ENCODE assay signal across 17 mouse cellular contexts in genomic region chr2:167921823-167922222, GRCm38 (mm10).
"Had no signal": no experiment of that assay in that cellular context is flagged by ENCODE, and none has a peak within 500 bp of the region (broad histone marks: within the 10 kb centered on the region; RNA-seq: fewer than 3 reads in every experiment).

No protein-coding gene starts in this region.

- H3K27ac ChIP-seq: layer of hippocampus, adult 2 months; left cerebral cortex, adult 2 months; limb, embryonic 10.5 days; liver, embryonic 14.5 days; macrophage; midbrain, embryonic 13.5 days; neural tube, embryonic 12.5 days; stomach, embryonic 15.5 days had no signal

- H3K4me2 ChIP-seq: lung, embryonic 14.5 days; midbrain, embryonic 13.5 days; neural tube, embryonic 12.5 days; stomach, embryonic 15.5 days had no signal

- H3K36me3 ChIP-seq: limb, embryonic 10.5 days; midbrain, embryonic 13.5 days; neural tube, embryonic 12.5 days; stomach, embryonic 15.5 days had no signal

- H3K9me3 ChIP-seq: limb, embryonic 10.5 days; midbrain, embryonic 13.5 days; neural tube, embryonic 12.5 days; stomach, embryonic 15.5 days had no signal

- H3K27me3 ChIP-seq: midbrain, embryonic 13.5 days; neural tube, embryonic 12.5 days; stomach, embryonic 15.5 days had no signal

- H3K9ac ChIP-seq: liver, embryonic 14.5 days; lung, embryonic 14.5 days; midbrain, embryonic 13.5 days; neural tube, embryonic 12.5 days; stomach, embryonic 15.5 days had no signal

- H3K4me3 ChIP-seq: layer of hippocampus, adult 2 months; left cerebral cortex, adult 2 months; limb, embryonic 10.5 days; midbrain, embryonic 13.5 days; neural tube, embryonic 12.5 days; stomach, embryonic 15.5 days had no signal

- H3K4me1 ChIP-seq: stomach, embryonic 15.5 days had no signal

- ATAC-seq: inflammation-experienced regulatory T-cells, adult 6 months; intestine, postnatal 0 days; midbrain, embryonic 13.5 days had no signal

- DNase-seq: kidney, adult 9 months; kidney, postnatal 10 days; kidney, postnatal 4 days; lung, embryonic 14.5 days; right cerebral cortex, postnatal 14 days; thymus, adult 2 months; thymus, postnatal 25 days had no signal
